Mouse (Mus musculus): ENCODE measurements at regions not wholly inside any gene's neighbourhood (a gene's known extent, or its start where the extent isn't known, plus 50 kb on each side); places are given as distances from the start of the nearest gene placed in this dataset.

DNA sequence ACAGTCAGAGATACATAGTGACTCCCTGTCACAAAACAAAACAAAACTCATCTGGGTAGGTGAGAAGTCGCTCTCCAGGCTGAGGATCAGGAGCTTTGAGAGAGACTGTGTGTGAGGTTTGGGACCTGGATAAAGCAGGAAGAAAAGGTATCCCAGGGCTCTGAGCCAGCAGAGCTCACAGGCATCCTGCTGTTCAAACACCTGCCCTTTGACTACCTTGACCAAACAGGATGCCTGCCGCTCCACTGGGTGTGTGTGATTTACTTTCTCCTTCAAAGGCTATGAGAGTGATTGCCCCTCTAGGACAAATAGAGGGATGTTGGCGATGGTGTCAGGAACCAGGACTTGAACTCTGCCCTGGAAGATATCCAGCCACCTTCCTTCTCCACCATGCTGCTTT, 674.3 kb downstream of the Zfp706 start:
- in situ Hi-C loops (cut with MboI; ENCODE audit: low pct_unique_long_range_greater_than_20kb): no loop called here
- ATAC-seq: no peak

More for the DNA sequence above, 674.3 kb downstream of the Zfp706 start:
- DNase-seq (ENCODE audit: low read depth, low spot score): no peak
- H3K27me3 ChIP-seq: no peaks in the 10 kb centered on the region
- TF ChIP-seq CTCF (IDR thresholded peaks at IDR 0.05): no peak
- ChIA-PET POLR2A (interaction anchor here (1.1 kb wide), 1 partner anchor 19 kb away, joined by 3 read pairs; no protein-coding TSS in a partner anchor), CTCF (no interaction called here)
